Mouse (Mus musculus): ENCODE results near the gene Mcm10. TPM values are rescaled to one million over a fixed set of nuclear protein-coding genes. Genes with fewer than 3 reads are reported as not detected.

The Mcm10 gene
- polyA plus RNA-seq, 1 experiment from 2014 or later: 34.0 TPM

GRCm38 (mm10) chr2:5043476-5043761 lies 30.8 kb upstream of the Mcm10 start:
- H3K36me3 ChIP-seq (ENCODE audit: control insufficient read depth, insufficient read depth, low read length): no peaks in the 10 kb centered on the region
- WGBS: 73% methylated on average over 2 of the region's 2 CpGs
- ATAC-seq (ENCODE audit: insufficient number of reproducible peaks, insufficient read depth, low FRiP score, low read depth): no peak

DNA sequence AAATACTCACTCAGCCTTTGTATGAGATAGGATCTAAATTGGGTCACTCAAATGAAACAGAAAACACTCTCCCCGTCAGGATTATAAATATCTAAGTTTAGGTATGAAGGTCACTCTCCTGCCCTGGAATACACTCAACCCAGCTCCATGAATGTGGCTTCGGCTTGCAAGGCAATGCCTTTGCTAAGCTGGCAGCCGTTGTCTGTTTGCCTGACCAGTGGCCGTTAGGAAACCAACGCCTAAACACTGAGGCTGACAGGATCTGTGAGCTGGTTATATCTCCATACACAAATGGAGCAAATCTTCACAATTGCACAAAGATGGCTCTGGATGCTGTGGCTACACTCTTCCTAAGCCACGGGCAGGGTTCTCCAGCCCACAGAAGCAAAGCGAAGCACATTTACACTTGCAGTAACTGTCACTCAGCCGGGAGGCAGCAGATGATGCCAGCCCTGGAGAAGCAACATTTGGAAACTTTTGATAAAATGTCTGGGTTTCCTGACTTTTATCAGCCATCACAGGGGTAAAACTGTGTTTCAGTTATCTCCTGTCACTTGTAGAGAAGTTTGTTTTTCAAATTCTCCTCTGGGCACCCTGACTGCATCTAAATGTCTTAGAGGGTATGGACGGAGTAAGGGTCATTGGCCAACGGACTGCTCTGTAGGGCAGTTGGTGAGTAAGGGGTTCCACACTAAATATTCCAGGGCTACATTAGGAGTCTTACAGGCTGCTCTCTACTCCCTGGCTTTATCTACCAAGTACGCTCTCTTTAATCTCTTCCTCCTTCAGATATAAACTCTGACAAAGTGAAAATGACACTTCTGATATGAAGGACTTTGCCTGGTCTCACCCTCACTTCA lies 30.3 kb upstream of the Mcm10 start:
- no peak for ATAC-seq (ENCODE audit: insufficient number of reproducible peaks, insufficient read depth, low FRiP score, low read depth)
- no peak overlapping the region for H3K27ac ChIP-seq (ENCODE audit: low read length)
- H3K4me3 ChIP-seq (ENCODE audit: low read depth, low read length): no peak overlapping the region
- no peak overlapping the region for H3K9ac ChIP-seq (replicated peaks; ENCODE audit: low read depth, low read length)
- 0 out of 2 replicates have a peak, but pooled peaks cover 3% of the 10 kb centered on the region for H3K4me1 ChIP-seq (ENCODE audit: control insufficient read depth, insufficient read depth, low read length)
- WGBS: 64% methylated on average over 11 of the region's 11 CpGs
- no peaks in the 10 kb centered on the region for H3K27me3 ChIP-seq (ENCODE audit: control insufficient read depth, insufficient read depth, low read length)
- H3K36me3 ChIP-seq (ENCODE audit: control insufficient read depth, insufficient read depth, low read length): no peaks in the 10 kb centered on the region
- H3K4me2 ChIP-seq (replicated peaks; ENCODE audit: low read depth, low read length): no peak overlapping the region
- no peaks in the 10 kb centered on the region for H3K9me3 ChIP-seq (ENCODE audit: control insufficient read depth, low read depth, low read length)

More at GRCm38 (mm10) chr2:5043476-5043761, 30.8 kb upstream of the Mcm10 start:
- no peak overlapping the region for H3K4me3 ChIP-seq (ENCODE audit: low read depth, low read length)
- no peak overlapping the region for H3K27ac ChIP-seq (ENCODE audit: low read length)
- H3K9me3 ChIP-seq (ENCODE audit: control insufficient read depth, low read depth, low read length): no peaks in the 10 kb centered on the region
- H3K4me1 ChIP-seq (ENCODE audit: control insufficient read depth, insufficient read depth, low read length): 0 out of 2 replicates have a peak, but pooled peaks cover 3% of the 10 kb centered on the region
- no peak overlapping the region for H3K9ac ChIP-seq (replicated peaks; ENCODE audit: low read depth, low read length)
- H3K4me2 ChIP-seq (replicated peaks; ENCODE audit: low read depth, low read length): no peak overlapping the region
- no peaks in the 10 kb centered on the region for H3K27me3 ChIP-seq (ENCODE audit: control insufficient read depth, insufficient read depth, low read length)

DNA sequence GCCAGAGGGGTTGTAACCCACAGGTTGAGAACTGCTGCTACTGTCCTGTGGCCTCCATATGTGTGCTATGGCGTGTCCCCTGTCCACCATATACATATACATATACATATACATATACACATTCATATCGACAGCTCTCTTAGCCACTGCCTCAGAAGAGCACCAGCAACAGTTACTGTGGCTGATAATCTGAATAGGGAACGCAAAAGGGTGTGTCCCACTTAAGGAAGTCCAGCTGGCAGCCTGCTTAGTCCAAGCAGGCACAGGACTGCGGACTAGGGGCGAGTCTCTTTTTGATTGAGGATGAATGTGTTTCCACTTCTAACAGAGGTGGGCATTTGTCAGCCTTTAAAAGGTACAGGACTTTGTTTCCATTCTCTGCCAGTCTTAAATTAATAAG lies 29.3 kb upstream of the Mcm10 start:
- Histone ChIP-seq H3K27me3 (ENCODE audit: control insufficient read depth, insufficient read depth, low read length) (no peaks in the 10 kb centered on the region), H3K36me3 (ENCODE audit: control insufficient read depth, insufficient read depth, low read length) (no peaks in the 10 kb centered on the region), H3K9ac (replicated peaks; ENCODE audit: low read depth, low read length) (no peak overlapping the region), H3K27ac (ENCODE audit: low read length) (no peak overlapping the region), H3K4me3 (ENCODE audit: low read depth, low read length) (no peak overlapping the region), H3K4me1 (ENCODE audit: control insufficient read depth, insufficient read depth, low read length) (0 out of 2 replicates have a peak, but pooled peaks cover 3% of the 10 kb centered on the region), H3K9me3 (ENCODE audit: control insufficient read depth, low read depth, low read length) (no peaks in the 10 kb centered on the region), H3K4me2 (replicated peaks; ENCODE audit: low read depth, low read length) (no peak overlapping the region)
- WGBS: 80% methylated on average over 5 of the region's 5 CpGs
- ATAC-seq (ENCODE audit: insufficient number of reproducible peaks, insufficient read depth, low FRiP score, low read depth): no peak

DNA sequence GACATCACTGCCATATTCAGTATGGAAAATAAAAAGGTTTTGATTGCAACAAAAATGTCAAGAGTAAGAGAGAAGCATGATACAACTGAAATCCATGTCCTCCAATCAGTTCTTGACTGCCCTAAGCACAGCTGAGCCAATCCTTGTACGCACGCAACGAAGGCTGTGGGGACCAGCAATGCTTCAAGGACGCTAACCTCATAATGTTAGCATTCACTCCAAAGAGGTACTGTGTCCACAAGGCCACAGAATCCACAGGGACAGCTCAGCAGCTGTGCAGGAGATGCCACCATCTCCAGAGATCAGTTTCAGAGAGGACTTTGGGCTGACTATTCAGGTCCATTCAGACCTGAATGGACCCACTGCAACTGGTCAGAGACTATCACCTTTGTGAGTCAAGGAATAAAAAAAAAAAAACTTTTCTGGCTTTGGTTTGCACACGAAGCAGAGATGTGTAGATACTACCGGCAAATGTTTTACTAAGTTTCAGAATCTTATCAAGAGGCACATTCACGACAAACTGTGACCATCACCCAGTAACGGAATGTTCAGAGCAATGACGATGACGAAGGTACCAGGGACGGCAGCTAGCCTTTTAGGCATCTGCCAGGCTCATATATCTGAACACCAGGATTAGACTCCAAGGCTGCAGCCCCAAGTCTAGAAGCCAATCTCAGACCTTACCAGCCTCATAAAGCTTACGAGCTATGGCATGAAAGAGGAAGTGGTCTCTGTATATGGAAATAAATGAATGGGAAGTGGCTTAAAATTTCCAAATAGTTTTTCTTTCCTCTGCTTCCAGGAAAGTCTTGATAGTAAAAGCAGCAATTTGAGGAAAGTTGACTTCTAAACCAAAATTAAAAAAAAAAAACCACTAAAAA lies 27.9 kb upstream of the Mcm10 start:
- Histone ChIP-seq H3K27ac (ENCODE audit: low read length) (no peak overlapping the region; the same call in 1 of the 2 replicates), H3K27me3 (ENCODE audit: control insufficient read depth, insufficient read depth, low read length) (no peaks in the 10 kb centered on the region), H3K4me2 (replicated peaks; ENCODE audit: low read depth, low read length) (no peak overlapping the region), H3K36me3 (ENCODE audit: control insufficient read depth, insufficient read depth, low read length) (no peaks in the 10 kb centered on the region), H3K4me1 (ENCODE audit: control insufficient read depth, insufficient read depth, low read length) (0 out of 2 replicates have a peak, but pooled peaks cover 3% of the 10 kb centered on the region), H3K4me3 (ENCODE audit: low read depth, low read length) (no peak overlapping the region), H3K9me3 (ENCODE audit: control insufficient read depth, low read depth, low read length) (no peaks in the 10 kb centered on the region), H3K9ac (replicated peaks; ENCODE audit: low read depth, low read length) (no peak overlapping the region)
- 81% methylated on average over 12 of the region's 12 CpGs for WGBS
- no peak for ATAC-seq (ENCODE audit: insufficient number of reproducible peaks, insufficient read depth, low FRiP score, low read depth)

- no peaks in the 10 kb centered on the region for H3K9me3 ChIP-seq (ENCODE audit: control insufficient read depth, low read depth, low read length)
- 69% methylated on average over 13 of the region's 13 CpGs for WGBS
- peak; percentile 53; the same call in 1 of the 2 replicates for ATAC-seq (ENCODE audit: insufficient number of reproducible peaks, insufficient read depth, low FRiP score, low read depth)
- no peak overlapping the region; the same call in 1 of the 2 replicates for H3K27ac ChIP-seq (ENCODE audit: low read length)
- H3K9ac ChIP-seq (replicated peaks; ENCODE audit: low read depth, low read length): no peak overlapping the region
- H3K36me3 ChIP-seq (ENCODE audit: control insufficient read depth, insufficient read depth, low read length): no peaks in the 10 kb centered on the region
- H3K27me3 ChIP-seq (ENCODE audit: control insufficient read depth, insufficient read depth, low read length): no peaks in the 10 kb centered on the region
- H3K4me3 ChIP-seq (ENCODE audit: low read depth, low read length): no peak overlapping the region
- no peaks in the 10 kb centered on the region for H3K4me1 ChIP-seq (ENCODE audit: control insufficient read depth, insufficient read depth, low read length)
- no peak overlapping the region for H3K4me2 ChIP-seq (replicated peaks; ENCODE audit: low read depth, low read length)
Measured at GRCm38 (mm10) chr2:5039350-5040170, 27.0 kb upstream of the Mcm10 start.

DNA sequence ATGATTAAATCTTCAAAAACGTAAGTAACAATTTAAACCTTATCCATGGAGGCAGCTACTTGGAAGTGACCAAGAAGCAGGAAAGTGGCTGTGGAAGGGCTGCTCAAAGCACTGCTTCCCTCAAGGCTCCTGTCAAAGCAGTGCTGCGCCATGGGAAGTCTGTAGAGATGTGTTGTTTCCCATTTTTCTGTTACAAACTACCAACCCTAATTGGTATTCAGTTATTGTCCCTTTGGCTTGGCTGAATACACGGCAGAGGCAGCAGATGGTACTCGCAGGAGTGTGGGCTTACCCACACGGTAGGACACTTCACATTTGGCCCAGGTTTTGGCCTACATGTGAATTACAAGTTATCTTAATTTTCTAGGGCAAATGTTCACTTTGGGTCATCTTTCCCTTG lies 25.7 kb upstream of the Mcm10 start:
- ATAC-seq (ENCODE audit: insufficient number of reproducible peaks, insufficient read depth, low FRiP score, low read depth): no peak
- WGBS: 83% methylated on average over 5 of the region's 5 CpGs
- no peaks in the 10 kb centered on the region for H3K36me3 ChIP-seq (ENCODE audit: control insufficient read depth, insufficient read depth, low read length)

DNA sequence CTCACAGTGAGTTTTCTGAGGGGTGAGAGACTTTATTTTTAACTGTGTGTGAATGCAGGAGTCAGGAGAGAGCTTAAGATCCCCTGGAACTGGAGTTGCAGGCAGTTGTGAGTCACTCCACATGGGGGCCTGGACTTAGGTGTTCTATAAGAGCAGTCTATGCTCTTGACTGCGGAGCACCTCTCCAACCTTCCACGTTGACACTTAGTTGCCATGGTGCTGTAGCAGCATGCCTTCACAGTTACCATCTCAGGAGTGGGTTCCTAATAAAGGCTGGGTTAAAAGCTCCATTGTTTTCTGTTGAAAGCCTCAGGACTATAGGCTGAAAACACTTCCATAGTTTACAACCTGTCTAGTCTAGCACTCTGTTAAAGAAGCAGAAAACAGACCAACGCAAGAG lies 24.8 kb upstream of the Mcm10 start:
- Histone ChIP-seq H3K4me3 (ENCODE audit: low read depth, low read length) (no peak overlapping the region), H3K36me3 (ENCODE audit: control insufficient read depth, insufficient read depth, low read length) (no peaks in the 10 kb centered on the region), H3K27me3 (ENCODE audit: control insufficient read depth, insufficient read depth, low read length) (no peaks in the 10 kb centered on the region), H3K9me3 (ENCODE audit: control insufficient read depth, low read depth, low read length) (no peaks in the 10 kb centered on the region), H3K4me2 (replicated peaks; ENCODE audit: low read depth, low read length) (no peak overlapping the region), H3K27ac (ENCODE audit: low read length) (no peak overlapping the region), H3K4me1 (ENCODE audit: control insufficient read depth, insufficient read depth, low read length) (no peaks in the 10 kb centered on the region), H3K9ac (replicated peaks; ENCODE audit: low read depth, low read length) (no peak overlapping the region)
- ATAC-seq (ENCODE audit: insufficient number of reproducible peaks, insufficient read depth, low FRiP score, low read depth): no peak
- 71% methylated on average over 3 of the region's 3 CpGs for WGBS

More for the DNA sequence above, 25.7 kb upstream of the Mcm10 start:
- H3K4me3 ChIP-seq (ENCODE audit: low read depth, low read length): no peak overlapping the region
- H3K4me1 ChIP-seq (ENCODE audit: control insufficient read depth, insufficient read depth, low read length): no peaks in the 10 kb centered on the region
- H3K4me2 ChIP-seq (replicated peaks; ENCODE audit: low read depth, low read length): no peak overlapping the region
- no peaks in the 10 kb centered on the region for H3K27me3 ChIP-seq (ENCODE audit: control insufficient read depth, insufficient read depth, low read length)
- no peak overlapping the region for H3K9ac ChIP-seq (replicated peaks; ENCODE audit: low read depth, low read length)
- H3K9me3 ChIP-seq (ENCODE audit: control insufficient read depth, low read depth, low read length): no peaks in the 10 kb centered on the region
- H3K27ac ChIP-seq (ENCODE audit: low read length): no peak overlapping the region

Measured in stomach, embryonic 14.5 days (tissue).